Mouse (Mus musculus) stomach, postnatal 0 days (tissue): Measurements from ENCODE around the gene Acsf2. TPM values are rescaled to one million over a fixed set of nuclear protein-coding genes. Genes with fewer than 3 reads are reported as not detected.

Experiments used
- ATAC-seq: fragments of 200-750 bp; cut with Nextera tagmentation; 2 replicates; pipeline ENCODE4 v1.8.0; 2017; ENCODE audit not compliant: low FRiP score, low TSS enrichment
- DNase-seq: peaks from one replicate; pipeline ENCODE4 v3.0.0-alpha.2; 2016; ENCODE audit warnings: low spot score
- H3K27ac ChIP-seq: fragments of 300-500 bp; sonication (generic); replicated peaks from 2 replicates; pipeline ENCODE4 v1.5.1; 2014; ENCODE audit warnings: mild to moderate bottlenecking, control low read depth
- H3K27me3 ChIP-seq: fragments of 300-500 bp; sonication (generic); 2 replicates; pipeline ENCODE4 v1.6.1; 2014; ENCODE audit warnings: low read length; ENCODE audit not compliant: control insufficient read depth, insufficient read depth
- H3K36me3 ChIP-seq: fragments of 300-500 bp; sonication (generic); 2 replicates; pipeline ENCODE4 v1.6.1; 2014; ENCODE audit warnings: low read length, mixed read lengths; ENCODE audit not compliant: control insufficient read depth, insufficient read depth
- H3K4me1 ChIP-seq: fragments of 300-500 bp; sonication (generic); replicated peaks from 2 replicates; pipeline ENCODE4 v1.6.1; 2014; ENCODE audit warnings: antibody characterized with exemption; ENCODE audit not compliant: control insufficient read depth, insufficient read depth
- H3K4me2 ChIP-seq: fragments of 300-500 bp; sonication (generic); replicated peaks from 2 replicates; pipeline ENCODE4 v1.6.1; 2014; ENCODE audit warnings: low read depth, mild to moderate bottlenecking, control low read depth, moderate library complexity
- H3K4me3 ChIP-seq: fragments of 300-500 bp; sonication (generic); 2 replicates; pipeline ENCODE4 v1.5.1; 2014; ENCODE audit warnings: low read depth, low read length, control low read depth
- H3K9ac ChIP-seq: fragments of 300-500 bp; sonication (generic); 2 replicates; pipeline ENCODE4 v1.6.1; 2014; ENCODE audit warnings: mild to moderate bottlenecking, low read length, control low read depth, mixed read lengths
- H3K9me3 ChIP-seq: fragments of 300-500 bp; sonication (generic); 2 replicates; pipeline ENCODE4 v1.6.1; 2016; ENCODE audit warnings: low read length; ENCODE audit not compliant: control insufficient read depth
- CTCF ChIP-seq: IDR thresholded peaks from 2 replicates; pipeline ENCODE4 v1.5.1; 2016; ENCODE audit warnings: antibody characterized with exemption, low read depth, mild to moderate bottlenecking, moderate library complexity
- EP300 ChIP-seq: optimal IDR thresholded peaks from 2 replicates; pipeline ENCODE3; 2016; ENCODE audit warnings: antibody characterized with exemption
- WGBS: fragments of 180-500 bp; shearing (Covaris S2); extraction: QIAGEN DNeasy Blood & Tissue Kit; methylation state at CpG from one replicate; pipeline ENCODE4 v1.1.7; 2014; 5-methylcytosine and 5-hydroxymethylcytosine counted together
- polyA plus RNA-seq: library from polyadenylated mRNA; unstranded; fragments of >200 nt; fragmentation: Nextera tagmentation; extraction: Ambion mirVana; gene quantifications from 2 replicates; pipeline ENCODE4 v1.2.1, GENCODE M21; 2015

Gene Acsf2
- polyA plus RNA-seq, 1 experiment from 2014 or later, result 2.5 TPM

GRCm38 (mm10) chr11:94563383-94563782 is 38.3 kb downstream of the Acsf2 start:
- ATAC-seq (no peak), DNase-seq (no peak)
- Histone ChIP-seq H3K9ac (no peak overlapping the region), H3K4me2 (no peak overlapping the region), H3K4me1 (0 out of 2 replicates have a peak, but pooled peaks cover 3% of the 10 kb centered on the region), H3K27me3 (no peaks in the 10 kb centered on the region), H3K27ac (no peak overlapping the region), H3K36me3 (no peaks in the 10 kb centered on the region), H3K4me3 (no peak overlapping the region), H3K9me3 (no peaks in the 10 kb centered on the region)
- TF ChIP-seq EP300, result no peak
- TF ChIP-seq CTCF, result no peak
- 93% methylated on average over 5 of the region's 5 CpGs for WGBS

GRCm38 (mm10) chr11:94558226-94558625 is 43.4 kb downstream of the Acsf2 start:
- Histone ChIP-seq H3K9ac (no peak overlapping the region), H3K36me3 (no peaks in the 10 kb centered on the region), H3K4me2 (no peak overlapping the region), H3K4me1 (no peaks in the 10 kb centered on the region), H3K27me3 (no peaks in the 10 kb centered on the region), H3K27ac (no peak overlapping the region), H3K4me3 (no peak overlapping the region), H3K9me3 (no peaks in the 10 kb centered on the region)
- DNase-seq, result no peak
- no peak for ATAC-seq
- 61% methylated on average over 3 of the region's 3 CpGs for WGBS
- TF ChIP-seq CTCF (no peak), EP300 (no peak)

GRCm38 (mm10) chr11:94550442-94550744 is 51.3 kb downstream of the Acsf2 start:
- Histone ChIP-seq H3K4me3 (no peak overlapping the region), H3K9me3 (no peaks in the 10 kb centered on the region), H3K4me1 (peaks cover 5% of the 10 kb centered on the region), H3K27me3 (no peaks in the 10 kb centered on the region), H3K4me2 (no peak overlapping the region), H3K36me3 (no peaks in the 10 kb centered on the region), H3K9ac (no peak overlapping the region), H3K27ac (no peak overlapping the region)
- DNase-seq, result no peak
- WGBS, result 74% methylated on average over 5 of the region's 5 CpGs
- no peak for TF ChIP-seq CTCF
- ATAC-seq, result no peak

- Histone ChIP-seq H3K27ac (peak overlapping the region; percentile 90; the same call in 1 of the 2 replicates), H3K27me3 (no peaks in the 10 kb centered on the region), H3K9me3 (no peaks in the 10 kb centered on the region), H3K9ac (peak overlapping the region; percentile 70), H3K4me3 (no peak overlapping the region), H3K36me3 (no peaks in the 10 kb centered on the region), H3K4me2 (no peak overlapping the region), H3K4me1 (peaks cover 5% of the 10 kb centered on the region)
- DNase-seq (no peak), ATAC-seq (no peak)
- TF ChIP-seq CTCF, result no peak
- TF ChIP-seq EP300, result no peak
- WGBS, result 59% methylated on average over 10 of the region's 10 CpGs
Observed at GRCm38 (mm10) chr11:94549691-94550441, 51.8 kb downstream of the Acsf2 start.

- TF ChIP-seq EP300 (peak; percentile 33), CTCF (peak; percentile 92)
- Histone ChIP-seq H3K36me3 (no peaks in the 10 kb centered on the region), H3K4me2 (peak within 1 kb of the TSS; percentile 87), H3K27me3 (no peaks in the 10 kb centered on the region), H3K4me1 (peaks cover 5% of the 10 kb centered on the region), H3K27ac (peak within 1 kb of the TSS; percentile 90), H3K9ac (peak within 1 kb of the TSS; percentile 70), H3K9me3 (no peaks in the 10 kb centered on the region), H3K4me3 (peak within 1 kb of the TSS; percentile 55)
- ATAC-seq (peak; percentile 89), DNase-seq (peak; percentile 95)
- WGBS, result 3% methylated on average over 49 of the region's 49 CpGs
Observed at GRCm38 (mm10) chr11:94548888-94549690, 52.6 kb downstream of the Acsf2 start, which contains the start of gene Rsad1. Gene Rsad1 (minus strand): TSS chr11:94549255.
